ENCODE assay signal across 10 mouse cellular contexts in the genomic region with DNA sequence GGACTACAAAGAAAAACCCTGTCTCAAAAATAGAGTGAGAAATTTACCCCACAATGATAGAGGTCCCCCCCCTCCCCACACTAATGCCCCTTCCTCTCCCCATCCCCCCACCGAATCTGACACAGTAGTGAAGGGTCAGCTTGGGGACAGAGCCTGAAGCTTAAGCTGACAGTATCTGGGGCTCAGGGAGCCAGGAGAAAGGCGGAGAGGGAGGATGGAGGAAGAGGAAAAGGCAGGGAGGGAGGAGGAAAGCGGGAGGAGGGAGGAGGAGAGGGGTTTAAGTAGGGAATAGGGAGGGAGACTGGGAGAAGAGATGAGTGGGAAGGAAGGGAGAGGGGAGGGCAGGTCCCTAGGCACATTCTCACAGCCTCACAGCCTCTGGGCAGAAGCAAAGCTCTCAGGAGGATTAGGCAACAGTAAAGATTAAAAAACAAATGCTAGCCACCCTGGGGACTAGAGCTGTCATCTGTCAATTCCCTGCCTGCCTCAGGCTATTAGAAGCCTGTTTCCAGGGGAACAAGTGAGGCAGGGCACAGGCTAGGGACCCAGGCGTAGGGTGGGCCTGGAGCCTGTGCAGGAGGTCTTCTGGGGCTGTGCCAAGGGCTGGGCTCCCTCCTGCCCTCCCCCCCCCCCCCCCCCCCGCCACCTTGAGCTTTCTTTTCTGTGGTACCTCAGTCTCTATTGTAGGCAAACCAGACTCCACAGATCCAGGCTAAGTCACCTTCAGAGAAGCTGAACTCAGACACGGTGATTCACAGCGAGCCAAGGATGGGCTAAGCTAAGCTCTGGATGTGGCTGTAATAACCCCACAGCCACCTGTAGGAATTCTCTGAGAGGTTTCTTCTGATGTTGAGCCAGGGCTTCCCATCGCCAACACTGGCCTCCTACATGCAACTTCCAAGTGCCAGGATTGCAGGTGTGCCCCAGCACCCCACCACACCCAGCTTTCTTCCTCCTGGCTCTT. TPM values are rescaled to one million over a fixed set of nuclear protein-coding genes. Genes with fewer than 3 reads are reported as not detected.
DNase-seq lines count a peak whose midpoint lies in the region; ATAC-seq and TF ChIP-seq lines count a peak whose summit lies in the region.
"Had no signal": no experiment of that assay in that cellular context is flagged by ENCODE, and none has a peak within 500 bp of the region (broad histone marks: within the 10 kb centered on the region; RNA-seq: fewer than 3 reads in every experiment).

No protein-coding gene starts in this region.

- TF ChIP-seq EP300 in stomach, postnatal 0 days (optimal IDR thresholded peaks at IDR 0.05), result no peak

- H3K9me3 ChIP-seq in lung, embryonic 16.5 days (ENCODE audit: control insufficient read depth, low read length), result no peaks in the 10 kb centered on the region
- H3K9me3 ChIP-seq in forebrain, embryonic 11.5 days (ENCODE audit: control insufficient read depth, low read length), result no peaks in the 10 kb centered on the region
- H3K9me3 ChIP-seq in limb, embryonic 12.5 days, result no peaks in the 10 kb centered on the region
- H3K9me3 ChIP-seq in stomach, postnatal 0 days (ENCODE audit: control insufficient read depth, low read length), result no peaks in the 10 kb centered on the region
- H3K9me3 ChIP-seq: liver, embryonic 15.5 days had no signal

- DNase-seq in lung, postnatal 4 days, result no peak
- no peak for DNase-seq in forebrain, embryonic 11.5 days (ENCODE audit: low spot score)
- DNase-seq in stomach, postnatal 0 days (ENCODE audit: low spot score), result no peak
- no peak for DNase-seq in cerebellum, postnatal 25 days
- DNase-seq in spleen, postnatal 36 days (ENCODE audit: low spot score in 2 of 2), result no peak
- DNase-seq: adrenal gland, adult 8-10 months; cerebellum, postnatal 10 days had no signal

- H3K36me3 ChIP-seq in lung, embryonic 16.5 days (ENCODE audit: control insufficient read depth, insufficient read depth, low read length), result no peaks in the 10 kb centered on the region
- H3K36me3 ChIP-seq in forebrain, embryonic 11.5 days (ENCODE audit: control insufficient read depth, insufficient read depth, low read length), result no peaks in the 10 kb centered on the region
- H3K36me3 ChIP-seq in limb, embryonic 12.5 days, result no peaks in the 10 kb centered on the region
- H3K36me3 ChIP-seq in stomach, postnatal 0 days (ENCODE audit: control insufficient read depth, insufficient read depth, low read length), result no peaks in the 10 kb centered on the region
- H3K36me3 ChIP-seq: liver, embryonic 15.5 days had no signal

- H3K27me3 ChIP-seq in lung, embryonic 16.5 days (ENCODE audit: control insufficient read depth, insufficient read depth, low read depth, low read length), result no peaks in the 10 kb centered on the region
- no peaks in the 10 kb centered on the region for H3K27me3 ChIP-seq in forebrain, embryonic 11.5 days (ENCODE audit: control insufficient read depth, insufficient read depth, low read length)
- H3K27me3 ChIP-seq in limb, embryonic 12.5 days, result no peaks in the 10 kb centered on the region; the same call in 1 of the 2 replicates
- H3K27me3 ChIP-seq in stomach, postnatal 0 days (ENCODE audit: control insufficient read depth, insufficient read depth, low read length), result no peaks in the 10 kb centered on the region

- peaks cover 3% of the 10 kb centered on the region; the same call in 1 of the 2 replicates for H3K4me1 ChIP-seq in lung, embryonic 16.5 days (replicated peaks; ENCODE audit: control insufficient read depth, insufficient read depth, low read length)
- peaks cover 8% of the 10 kb centered on the region; the same call in 1 of the 2 replicates for H3K4me1 ChIP-seq in forebrain, embryonic 11.5 days (replicated peaks; ENCODE audit: control insufficient read depth, insufficient read depth, low read length)
- peaks cover 22% of the 10 kb centered on the region for H3K4me1 ChIP-seq in limb, embryonic 12.5 days (replicated peaks)
- no peaks in the 10 kb centered on the region for H3K4me1 ChIP-seq in stomach, postnatal 0 days (replicated peaks; ENCODE audit: control insufficient read depth, insufficient read depth)

- no peak overlapping the region for H3K9ac ChIP-seq in lung, embryonic 16.5 days (ENCODE audit: low read length)
- 0 out of 2 replicates have a peak overlapping the region, but pooled peaks have one; percentile 23 for H3K9ac ChIP-seq in forebrain, embryonic 11.5 days (ENCODE audit: low read length)
- H3K9ac ChIP-seq in limb, embryonic 12.5 days (replicated peaks), result 0 out of 2 replicates have a peak overlapping the region, but pooled peaks have one; percentile 12
- H3K9ac ChIP-seq in stomach, postnatal 0 days (ENCODE audit: low read length), result no peak overlapping the region; the same call in 1 of the 2 replicates
- H3K9ac ChIP-seq: liver, embryonic 15.5 days had no signal

- TF ChIP-seq CTCF in stomach, postnatal 0 days (IDR thresholded peaks at IDR 0.05; ENCODE audit: low read depth), result no peak

- peak; percentile 47; the same call in 1 of the 2 replicates for ATAC-seq in lung, embryonic 16.5 days (ENCODE audit: low read depth)
- peak; percentile 51 for ATAC-seq in forebrain, embryonic 11.5 days (replicated peaks; ENCODE audit: low FRiP score)
- no peak for ATAC-seq in limb, embryonic 12.5 days (ENCODE audit: insufficient number of reproducible peaks, insufficient read depth, low FRiP score, low TSS enrichment, low read depth)
- ATAC-seq in stomach, postnatal 0 days (ENCODE audit: low FRiP score, low TSS enrichment), result 0 out of 2 replicates have a peak, but pooled peaks have one; percentile 13

- no peak overlapping the region for H3K4me3 ChIP-seq in lung, embryonic 16.5 days (ENCODE audit: low read length)
- no peak overlapping the region for H3K4me3 ChIP-seq in forebrain, embryonic 11.5 days (ENCODE audit: low read depth, low read length)
- H3K4me3 ChIP-seq in limb, embryonic 12.5 days (replicated peaks), result no peak overlapping the region
- H3K4me3 ChIP-seq in stomach, postnatal 0 days (ENCODE audit: low read depth, low read length), result no peak overlapping the region
- H3K4me3 ChIP-seq: liver, embryonic 15.5 days had no signal

- H3K4me2 ChIP-seq in lung, embryonic 16.5 days (ENCODE audit: low read depth, low read length), result no peak overlapping the region
- no peak overlapping the region for H3K4me2 ChIP-seq in forebrain, embryonic 11.5 days (ENCODE audit: low read depth, low read length, severe bottlenecking)
- H3K4me2 ChIP-seq in limb, embryonic 12.5 days, result no peak overlapping the region
- H3K4me2 ChIP-seq in stomach, postnatal 0 days (replicated peaks; ENCODE audit: low read depth), result no peak overlapping the region
- H3K4me2 ChIP-seq: liver, embryonic 15.5 days had no signal

- H3K27ac ChIP-seq in lung, embryonic 16.5 days (ENCODE audit: low read length), result no peak overlapping the region
- peak overlapping the region; percentile 41 for H3K27ac ChIP-seq in forebrain, embryonic 11.5 days (ENCODE audit: low read depth, low read length)
- peak overlapping the region; percentile 25; the same call in 1 of the 2 replicates for H3K27ac ChIP-seq in limb, embryonic 12.5 days
- H3K27ac ChIP-seq in stomach, postnatal 0 days (replicated peaks), result no peak overlapping the region
- H3K27ac ChIP-seq: liver, embryonic 15.5 days had no signal

- 51% methylated on average over 7 of the region's 8 CpGs for WGBS in lung, embryonic 16.5 days
- WGBS in forebrain, embryonic 11.5 days, result 12% methylated on average over 7 of the region's 8 CpGs
- 31% methylated on average over 8 of the region's 8 CpGs for WGBS in limb, embryonic 12.5 days
- WGBS in stomach, postnatal 0 days, result 52% methylated on average over 7 of the region's 8 CpGs

RNA-seq across cellular contexts. Expression of gene Gins2, which starts 27.8 kb away (rescaled TPM):
- polyA plus RNA-seq in lung, embryonic 16.5 days (2015; fragmentation: Nextera tagmentation; extraction: Ambion mirVana), result 90.8 and 99.5 TPM in 2 replicates
- polyA plus RNA-seq in forebrain, embryonic 11.5 days (2014; fragmentation: Nextera tagmentation; extraction: Ambion mirVana), result 105 and 115 TPM in 2 replicates
- 111 and 113 TPM in 2 replicates for polyA plus RNA-seq in limb, embryonic 12.5 days (2016; fragmentation: Nextera tagmentation; extraction: Ambion mirVana)
- polyA plus RNA-seq in stomach, postnatal 0 days (2015; fragmentation: Nextera tagmentation; extraction: Ambion mirVana), result 31.0 and 35.5 TPM in 2 replicates

RNA-seq across cellular contexts. Expression of gene 1190005I06Rik, which starts 30.5 kb away (rescaled TPM):
- polyA plus RNA-seq in lung, embryonic 16.5 days (2015; fragmentation: Nextera tagmentation; extraction: Ambion mirVana), result 4.5 and 5.4 TPM in 2 replicates
- polyA plus RNA-seq in forebrain, embryonic 11.5 days (2014; fragmentation: Nextera tagmentation; extraction: Ambion mirVana), result 1.6 and 2.3 TPM in 2 replicates
- polyA plus RNA-seq in limb, embryonic 12.5 days (2016; fragmentation: Nextera tagmentation; extraction: Ambion mirVana), result 5.8 and 6.0 TPM in 2 replicates
- 12.2 and 14.0 TPM in 2 replicates for polyA plus RNA-seq in stomach, postnatal 0 days (2015; fragmentation: Nextera tagmentation; extraction: Ambion mirVana)

RNA-seq across cellular contexts. Expression of gene Gm27021, which starts 50.9 kb away (rescaled TPM):
- polyA plus RNA-seq in lung, embryonic 16.5 days (2015; fragmentation: Nextera tagmentation; extraction: Ambion mirVana), result 2.5 and 3.2 TPM in 2 replicates
- 3.3 and 3.5 TPM in 2 replicates for polyA plus RNA-seq in forebrain, embryonic 11.5 days (2014; fragmentation: Nextera tagmentation; extraction: Ambion mirVana)
- polyA plus RNA-seq in limb, embryonic 12.5 days (2016; fragmentation: Nextera tagmentation; extraction: Ambion mirVana), result 2.7 and 3.7 TPM in 2 replicates
- polyA plus RNA-seq in stomach, postnatal 0 days (2015; fragmentation: Nextera tagmentation; extraction: Ambion mirVana), result 2.1 and 4.7 TPM in 2 replicates

RNA-seq across cellular contexts. Expression of gene Cox4i1, which starts 51.1 kb away (rescaled TPM):
- 1,058 and 1,114 TPM in 2 replicates for polyA plus RNA-seq in lung, embryonic 16.5 days (2015; fragmentation: Nextera tagmentation; extraction: Ambion mirVana)
- polyA plus RNA-seq in forebrain, embryonic 11.5 days (2014; fragmentation: Nextera tagmentation; extraction: Ambion mirVana), result 812 and 850 TPM in 2 replicates
- 886 and 916 TPM in 2 replicates for polyA plus RNA-seq in limb, embryonic 12.5 days (2016; fragmentation: Nextera tagmentation; extraction: Ambion mirVana)
- 1,419 and 1,437 TPM in 2 replicates for polyA plus RNA-seq in stomach, postnatal 0 days (2015; fragmentation: Nextera tagmentation; extraction: Ambion mirVana)

RNA-seq across cellular contexts. Expression of gene Emc8, which starts 51.4 kb away (rescaled TPM):
- 237 and 248 TPM in 2 replicates for polyA plus RNA-seq in lung, embryonic 16.5 days (2015; fragmentation: Nextera tagmentation; extraction: Ambion mirVana)
- 307 and 321 TPM in 2 replicates for polyA plus RNA-seq in forebrain, embryonic 11.5 days (2014; fragmentation: Nextera tagmentation; extraction: Ambion mirVana)
- 285 and 294 TPM in 2 replicates for polyA plus RNA-seq in limb, embryonic 12.5 days (2016; fragmentation: Nextera tagmentation; extraction: Ambion mirVana)
- polyA plus RNA-seq in stomach, postnatal 0 days (2015; fragmentation: Nextera tagmentation; extraction: Ambion mirVana), result 149 and 162 TPM in 2 replicates

Comparison
In these comparisons a context has a peak if more than half of its experiments do, and no peak if none do; other contexts are left out.
1. H3K27ac ChIP-seq: peak in forebrain, embryonic 11.5 days (single experiment) and limb, embryonic 12.5 days (single experiment); none in lung, embryonic 16.5 days (single experiment) and stomach, postnatal 0 days (single experiment).
2. H3K9ac ChIP-seq: peak in forebrain, embryonic 11.5 days (single experiment) and limb, embryonic 12.5 days (single experiment); none in lung, embryonic 16.5 days (single experiment) and stomach, postnatal 0 days (single experiment).